In genomic region chr13:74056194-74056593, GRCm38 (mm10) we compare ENCODE assay signal across 28 mouse cellular contexts. TPM values are rescaled to one million over a fixed set of nuclear protein-coding genes. Genes with fewer than 3 reads are reported as not detected.
DNase-seq lines count a peak whose midpoint lies in the region; ATAC-seq and TF ChIP-seq lines count a peak whose summit lies in the region.
"Had no signal": no experiment of that assay in that cellular context is flagged by ENCODE, and none has a peak within 500 bp of the region (broad histone marks: within the 10 kb centered on the region; RNA-seq: fewer than 3 reads in every experiment).

No protein-coding gene starts in this region.

- no peaks in the 10 kb centered on the region for H3K9me3 ChIP-seq in intestine, embryonic 14.5 days (ENCODE audit: control insufficient read depth, low read length)
- no peaks in the 10 kb centered on the region for H3K9me3 ChIP-seq in intestine, postnatal 0 days (ENCODE audit: control insufficient read depth)
- no peaks in the 10 kb centered on the region for H3K9me3 ChIP-seq in stomach, embryonic 15.5 days
- H3K9me3 ChIP-seq: embryonic facial prominence, embryonic 10.5 days; embryonic facial prominence, embryonic 13.5 days; forebrain, embryonic 10.5 days; forebrain, embryonic 13.5 days; G1E; hindbrain, embryonic 10.5 days; hindbrain, embryonic 13.5 days had no signal

- peak overlapping the region; percentile 35; the same call in 1 of the 2 replicates for H3K27ac ChIP-seq in intestine, embryonic 14.5 days (ENCODE audit: low read depth)
- no peak overlapping the region for H3K27ac ChIP-seq in intestine, postnatal 0 days (ENCODE audit: low read depth, low read length)
- peak overlapping the region; percentile 80 for H3K27ac ChIP-seq in embryonic fibroblast, embryonic 13.5 days (ENCODE audit: insufficient read depth, low read length)
- H3K27ac ChIP-seq in stomach, embryonic 15.5 days = peak overlapping the region; percentile 3; the same call in 1 of the 2 replicates
- no peak overlapping the region for H3K27ac ChIP-seq in thymus, adult 2 months (ENCODE audit: control insufficient read depth, insufficient read depth, low read length)
- H3K27ac ChIP-seq: embryonic facial prominence, embryonic 10.5 days; embryonic facial prominence, embryonic 13.5 days; forebrain, embryonic 10.5 days; forebrain, embryonic 13.5 days; gastrocnemius, adult 2 months; hindbrain, embryonic 10.5 days; hindbrain, embryonic 13.5 days had no signal

- 64% methylated on average over 1 of the region's 1 CpGs for whole genome bisulfite sequencing in intestine, embryonic 14.5 days
- 61% methylated on average over 1 of the region's 1 CpGs for WGBS in intestine, postnatal 0 days
- 84% methylated on average over 1 of the region's 1 CpGs for WGBS in stomach, embryonic 15.5 days
- WGBS in thymus, adult 2 months = 87% methylated on average over 1 of the region's 1 CpGs

- H3K4me2 ChIP-seq in intestine, embryonic 14.5 days (ENCODE audit: low read length) = no peak overlapping the region
- no peak overlapping the region for H3K4me2 ChIP-seq in intestine, postnatal 0 days (replicated peaks; ENCODE audit: low read depth)
- H3K4me2 ChIP-seq in stomach, embryonic 15.5 days = no peak overlapping the region
- H3K4me2 ChIP-seq: embryonic facial prominence, embryonic 13.5 days; forebrain, embryonic 13.5 days; heart, embryonic 11.5 days; hindbrain, embryonic 13.5 days had no signal

- DNase-seq in intestine, embryonic 14.5 days (ENCODE audit: low spot score) = no peak
- no peak for DNase-seq in spleen, adult 12 weeks (ENCODE audit: low spot score)
- no peak for DNase-seq in thymus, adult 2 months
- DNase-seq in left cerebral cortex, postnatal 25 days (ENCODE audit: low spot score in 2 of 2) = no peak
- DNase-seq: adrenal gland, adult 8-10 months; adrenal gland, postnatal 25 days; cerebellum, adult 11-12 months; cerebellum, adult 8-10 months; cerebellum, postnatal 10 days; cerebellum, postnatal 36 days; embryo, embryonic 11 days; gastrocnemius, adult 2 months; gastrocnemius, postnatal 14 days had no signal

- no peak for TF ChIP-seq CTCF in intestine, postnatal 0 days (IDR thresholded peaks at IDR 0.05; ENCODE audit: low read depth)
- no peak for TF ChIP-seq CTCF in embryonic fibroblast, embryonic 13.5 days (IDR thresholded peaks at IDR 0.05; ENCODE audit: borderline replicate concordance, insufficient read depth, low read length)
- no peak for TF ChIP-seq CTCF in thymus, adult 2 months (IDR thresholded peaks at IDR 0.05; ENCODE audit: borderline replicate concordance, control insufficient read depth, extremely low read depth, insufficient read depth, low read length, poor library complexity)

- TF ChIP-seq POLR2A in embryonic fibroblast, embryonic 13.5 days (IDR thresholded peaks at IDR 0.05; ENCODE audit: low read depth, low read length) = no peak
- no peak for TF ChIP-seq POLR2A in thymus, adult 2 months (IDR thresholded peaks at IDR 0.05; ENCODE audit: control insufficient read depth, extremely low read depth, insufficient read depth, low read length, poor library complexity)

- no peaks in the 10 kb centered on the region for H3K27me3 ChIP-seq in intestine, embryonic 14.5 days (replicated peaks; ENCODE audit: control insufficient read depth, insufficient read depth, low read length)
- H3K27me3 ChIP-seq in intestine, postnatal 0 days (replicated peaks; ENCODE audit: control insufficient read depth, insufficient read depth, low read length) = no peaks in the 10 kb centered on the region
- H3K27me3 ChIP-seq in stomach, embryonic 15.5 days (replicated peaks) = no peaks in the 10 kb centered on the region
- no peaks in the 10 kb centered on the region for H3K27me3 ChIP-seq in thymus, adult 2 months (ENCODE audit: control insufficient read depth, insufficient read depth, low read length)
- H3K27me3 ChIP-seq: CH12.LX; embryonic facial prominence, embryonic 13.5 days; forebrain, embryonic 13.5 days; hindbrain, embryonic 13.5 days had no signal

- no peak overlapping the region for H3K9ac ChIP-seq in intestine, embryonic 14.5 days (ENCODE audit: low read length)
- H3K9ac ChIP-seq in intestine, postnatal 0 days (ENCODE audit: low read depth, low read length) = no peak overlapping the region
- H3K9ac ChIP-seq in stomach, embryonic 15.5 days = no peak overlapping the region
- H3K9ac ChIP-seq: embryonic facial prominence, embryonic 13.5 days; forebrain, embryonic 13.5 days; hindbrain, embryonic 13.5 days had no signal

- H3K4me3 ChIP-seq in intestine, embryonic 14.5 days (ENCODE audit: low read depth, low read length) = no peak overlapping the region
- no peak overlapping the region for H3K4me3 ChIP-seq in intestine, postnatal 0 days (ENCODE audit: low read depth, low read length)
- H3K4me3 ChIP-seq in embryonic fibroblast, embryonic 13.5 days (ENCODE audit: insufficient read depth, low read length) = no peak overlapping the region
- H3K4me3 ChIP-seq in stomach, embryonic 15.5 days (replicated peaks) = no peak overlapping the region
- no peak overlapping the region for H3K4me3 ChIP-seq in thymus, adult 2 months (ENCODE audit: control insufficient read depth, insufficient read depth, low read length)
- H3K4me3 ChIP-seq: embryonic facial prominence, embryonic 10.5 days; embryonic facial prominence, embryonic 13.5 days; forebrain, embryonic 10.5 days; forebrain, embryonic 13.5 days; gastrocnemius, adult 2 months; hindbrain, embryonic 10.5 days; hindbrain, embryonic 13.5 days had no signal

- no peak for ATAC-seq in intestine, embryonic 14.5 days (replicated peaks; ENCODE audit: low FRiP score, low TSS enrichment, low read depth)
- no peak for ATAC-seq in intestine, postnatal 0 days
- ATAC-seq in stomach, embryonic 15.5 days (ENCODE audit: insufficient read depth, low FRiP score, low read depth) = no peak
- ATAC-seq: activated CD4-positive, CD25-positive, alpha-beta regulatory T cell, adult 4 months; forebrain, embryonic 13.5 days; forebrain, embryonic 16.5 days; hindbrain, embryonic 16.5 days had no signal

- intact Hi-C loops in left cerebral cortex, postnatal 25 days (cut with DNase I) = no loop called here

- H3K36me3 ChIP-seq in intestine, embryonic 14.5 days (ENCODE audit: control insufficient read depth, insufficient read depth, low read length) = peaks cover 31% of the 10 kb centered on the region
- H3K36me3 ChIP-seq in intestine, postnatal 0 days (ENCODE audit: control insufficient read depth, insufficient read depth) = peaks cover 5% of the 10 kb centered on the region; the same call in 1 of the 2 replicates
- H3K36me3 ChIP-seq in stomach, embryonic 15.5 days = no peaks in the 10 kb centered on the region
- H3K36me3 ChIP-seq in thymus, adult 2 months (ENCODE audit: control insufficient read depth, insufficient read depth, low read length) = peaks cover 5% of the 10 kb centered on the region; the same call in 1 of the 2 replicates

- H3K4me1 ChIP-seq in intestine, embryonic 14.5 days (replicated peaks; ENCODE audit: control insufficient read depth, insufficient read depth, low read length) = peaks cover 2% of the 10 kb centered on the region; the same call in 1 of the 2 replicates
- H3K4me1 ChIP-seq in intestine, postnatal 0 days (replicated peaks; ENCODE audit: control insufficient read depth, insufficient read depth, low read length) = no peaks in the 10 kb centered on the region
- H3K4me1 ChIP-seq in embryonic fibroblast, embryonic 13.5 days (ENCODE audit: control insufficient read depth, insufficient read depth, low read length) = no peaks in the 10 kb centered on the region
- no peaks in the 10 kb centered on the region for H3K4me1 ChIP-seq in stomach, embryonic 15.5 days
- no peaks in the 10 kb centered on the region for H3K4me1 ChIP-seq in thymus, adult 2 months (replicated peaks; ENCODE audit: control insufficient read depth, insufficient read depth, low read length)
- H3K4me1 ChIP-seq: hindbrain, embryonic 13.5 days had no signal

RNA-seq across cellular contexts. Expression of gene Cep72, which starts 5.9 kb away (rescaled TPM):
- polyA plus RNA-seq in intestine, embryonic 14.5 days (2014; fragmentation: Nextera tagmentation; extraction: Ambion mirVana) = 16.7 and 17.8 TPM in 2 replicates
- polyA plus RNA-seq in intestine, postnatal 0 days (2015; fragmentation: Nextera tagmentation; extraction: Ambion mirVana) = 4.1 and 6.5 TPM in 2 replicates
- 5.8 and 8.1 TPM in 2 replicates for polyA plus RNA-seq in embryonic fibroblast, embryonic 13.5 days (2011; ENCODE audit: insufficient read length, low read depth, missing spikeins)
- 11.1 and 11.2 TPM in 2 replicates for polyA plus RNA-seq in stomach, embryonic 15.5 days (2015; fragmentation: Nextera tagmentation; extraction: Ambion mirVana)
- 11.1 and 13.6 TPM in 2 replicates for polyA plus RNA-seq in thymus, adult 2 months (2012; rRNA removed)
- 1 to 10 TPM; 1.1 to 2.1 TPM for total RNA-seq in left cerebral cortex, postnatal 25 days (2021)

RNA-seq across cellular contexts. Expression of gene Tppp, which starts 47.0 kb away (rescaled TPM):
- polyA plus RNA-seq in intestine, embryonic 14.5 days (2014; fragmentation: Nextera tagmentation; extraction: Ambion mirVana) = 2.0 and 2.1 TPM in 2 replicates
- 3.2 and 3.4 TPM in 2 replicates for polyA plus RNA-seq in intestine, postnatal 0 days (2015; fragmentation: Nextera tagmentation; extraction: Ambion mirVana)
- 0.13 TPM in 1 of 2 replicates, not detected in the other for polyA plus RNA-seq in embryonic fibroblast, embryonic 13.5 days (2011; ENCODE audit: insufficient read length, low read depth, missing spikeins)
- polyA plus RNA-seq in stomach, embryonic 15.5 days (2015; fragmentation: Nextera tagmentation; extraction: Ambion mirVana) = 2.1 and 2.8 TPM in 2 replicates
- polyA plus RNA-seq in thymus, adult 2 months (2012; rRNA removed) = 5.3 and 7.0 TPM in 2 replicates
- 100 to 1,000 TPM; 354 to 373 TPM for total RNA-seq in left cerebral cortex, postnatal 25 days (2021)
- polyA plus RNA-seq: G1E had no signal

Comparison
In these comparisons a context has a peak if more than half of its experiments do, and no peak if none do; other contexts are left out.
1. H3K27ac ChIP-seq: peak in intestine, embryonic 14.5 days (single experiment), embryonic fibroblast, embryonic 13.5 days (single experiment) and stomach, embryonic 15.5 days (single experiment); none in intestine, postnatal 0 days (single experiment) and thymus, adult 2 months (single experiment).